Mouse (Mus musculus) naive thymus-derived CD4-positive, alpha-beta T cell, adult 2 months (primary cell): ENCODE measurements around the gene Rundc3a.
A peak's percentile ranks its signal among the peaks of the same experiment; 100 is the strongest.
"Not testable (repeated sequence)": the region's sequence is repeated elsewhere in the genome, so short reads cannot be mapped to it uniquely, and the experiment has no call there.

Source experiments
- DNase-seq: peaks from one replicate; pipeline ENCODE4 v3.0.0-alpha.2; 2011; ENCODE audit warnings: low read depth

Gene Rundc3a

GRCm38 (mm10) chr11:102393238-102393634 is at the start of gene Rundc3a:
Gene Rundc3a, plus strand, starts transcription at chr11:102393403.
- DNase-seq: peak; percentile 75

DNA sequence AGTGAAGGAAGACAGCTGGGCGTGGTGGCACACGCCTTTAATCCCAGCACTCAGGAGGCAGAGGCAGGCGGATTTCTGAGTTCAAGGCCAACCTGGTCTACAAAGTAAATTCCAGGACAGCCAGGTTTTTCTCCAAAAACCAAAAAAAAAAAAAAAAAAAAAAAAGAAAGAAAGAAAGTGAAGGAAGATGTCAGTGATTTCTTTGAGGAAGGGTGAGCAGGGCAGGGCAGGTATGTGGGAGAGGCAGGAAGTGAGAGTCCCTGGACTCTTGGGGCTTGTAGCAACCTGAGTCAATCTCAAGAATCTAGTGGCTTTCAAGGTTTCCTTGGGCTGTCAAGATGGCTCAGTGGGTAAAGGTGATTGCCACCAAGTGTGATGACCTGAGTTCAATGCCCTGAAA is 48.7 kb upstream of the Rundc3a start:
- DNase-seq: no peak

DNA sequence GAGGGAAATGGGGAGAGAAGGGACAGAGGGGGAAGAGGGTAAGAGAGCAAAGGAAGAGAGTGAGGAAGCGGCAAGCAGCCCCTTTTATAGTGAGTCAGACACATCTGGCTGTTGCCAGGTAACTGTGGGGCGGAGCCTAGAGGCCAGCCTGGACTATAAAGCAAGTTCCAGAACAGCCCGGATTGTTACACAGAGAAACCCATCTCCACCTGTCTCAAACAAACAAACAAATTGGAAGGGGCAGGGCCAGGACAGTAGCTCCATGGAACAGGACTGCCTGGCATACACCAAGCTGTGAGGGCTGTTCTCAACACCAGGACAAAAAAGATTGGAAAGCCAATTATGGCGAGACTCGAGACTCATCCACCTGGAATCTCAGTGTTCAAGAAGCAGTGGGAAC is 46.3 kb upstream of the Rundc3a start:
- no peak for DNase-seq

- no peak for DNase-seq
Observed at GRCm38 (mm10) chr11:102347683-102348082, 45.5 kb upstream of the Rundc3a start.

DNA sequence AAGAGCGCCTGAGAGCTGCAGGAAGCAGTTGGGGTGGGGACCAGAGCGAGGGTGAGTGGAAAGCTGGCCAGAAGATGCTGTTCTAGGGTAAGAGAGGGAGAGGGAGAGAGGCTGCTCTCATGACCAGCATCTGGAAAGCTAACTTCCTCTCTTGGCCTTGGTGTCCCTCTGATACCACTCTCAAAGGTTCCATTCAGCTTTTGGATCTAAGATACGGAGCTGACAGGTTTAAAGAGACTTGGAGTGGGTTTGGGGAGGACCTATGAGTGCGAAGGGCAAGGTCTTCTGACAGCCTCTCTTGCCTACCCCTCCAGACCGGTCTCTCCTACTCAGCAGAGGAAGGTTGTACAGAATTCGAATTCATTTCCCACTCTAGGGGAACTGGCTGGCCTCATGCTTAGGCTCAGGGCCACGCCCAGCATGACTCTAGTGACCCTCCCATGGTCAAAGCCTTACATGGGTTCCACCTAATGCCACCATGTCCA is 45.1 kb upstream of the Rundc3a start:
- DNase-seq: no peak

DNA sequence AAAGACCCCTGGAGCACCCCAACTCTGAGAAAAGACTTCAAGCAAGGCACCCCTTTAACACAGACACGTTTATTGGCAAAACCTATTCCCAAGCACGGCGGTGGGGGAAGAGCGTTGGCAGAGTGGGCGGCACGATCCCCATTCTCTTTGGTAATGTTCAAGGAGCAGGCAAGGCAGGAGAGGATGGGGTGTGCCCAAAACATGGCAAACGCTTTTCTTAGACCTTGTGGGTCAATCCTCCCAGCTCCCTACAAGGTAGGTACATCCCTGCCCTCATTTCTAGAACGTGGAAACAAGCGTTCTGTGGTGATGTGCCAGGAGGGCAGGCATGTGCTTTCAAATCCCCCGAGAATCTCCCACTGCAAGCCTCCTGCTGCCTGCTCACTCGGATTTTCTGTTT is 44.4 kb upstream of the Rundc3a start:
- DNase-seq: no peak

DNA sequence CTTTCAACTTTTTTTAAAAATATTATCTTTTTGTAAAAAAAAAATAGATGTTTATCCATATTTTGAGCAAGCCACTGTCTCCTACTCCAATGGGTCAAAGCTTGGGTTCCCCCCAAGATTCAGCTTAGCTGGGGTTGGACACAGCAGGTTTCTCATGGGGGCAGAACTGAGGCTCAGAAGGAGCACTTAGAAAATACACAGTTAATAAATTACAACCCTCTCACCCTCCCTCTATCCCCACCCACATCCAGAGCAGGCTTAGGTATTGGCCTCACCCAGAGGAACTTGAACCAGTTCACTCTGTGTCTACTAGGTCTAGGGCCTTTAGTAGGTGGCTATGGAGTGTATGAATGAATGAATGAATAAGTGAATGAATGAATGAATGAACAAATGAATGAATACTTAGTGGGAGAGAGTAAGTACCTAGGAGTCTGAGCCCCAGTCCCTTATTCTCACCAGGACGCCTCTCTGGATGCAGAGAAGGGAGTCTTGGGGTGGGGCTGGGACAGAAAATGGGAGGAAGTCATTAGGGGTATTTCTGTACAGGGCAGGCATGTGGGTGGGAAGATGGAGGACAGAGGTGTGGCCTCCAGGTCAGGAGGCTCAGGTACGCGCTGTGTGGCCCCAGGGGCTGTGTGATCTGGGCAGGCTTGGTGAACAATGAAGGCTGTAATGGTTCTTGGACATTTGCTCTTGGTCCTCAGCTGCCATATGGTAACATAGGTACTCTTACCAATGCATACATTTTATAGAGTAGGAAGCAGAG is 43.8 kb upstream of the Rundc3a start:
- no peak for DNase-seq

DNA sequence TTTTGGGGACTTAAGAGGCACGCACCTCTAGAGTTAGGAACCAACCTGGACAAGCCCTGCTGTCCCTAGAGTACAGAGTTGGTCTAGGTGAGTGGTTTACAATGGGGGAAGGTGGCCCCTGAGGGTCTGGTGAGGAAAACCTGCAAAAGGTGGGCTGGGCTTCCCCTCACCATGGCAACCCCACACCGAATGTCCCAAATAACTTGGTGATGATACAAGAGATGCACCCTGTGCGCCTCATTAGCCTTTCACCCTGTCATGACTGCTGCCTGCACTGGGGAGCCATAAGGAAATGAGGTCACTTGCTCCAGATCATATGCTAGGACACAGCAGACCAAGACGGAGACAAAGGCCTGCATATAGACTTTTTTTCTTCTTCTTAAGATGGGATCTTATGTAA is 42.8 kb upstream of the Rundc3a start:
- DNase-seq: no peak

- DNase-seq: no peak
Observed at GRCm38 (mm10) chr11:102350981-102351523, 42.2 kb upstream of the Rundc3a start.

DNA sequence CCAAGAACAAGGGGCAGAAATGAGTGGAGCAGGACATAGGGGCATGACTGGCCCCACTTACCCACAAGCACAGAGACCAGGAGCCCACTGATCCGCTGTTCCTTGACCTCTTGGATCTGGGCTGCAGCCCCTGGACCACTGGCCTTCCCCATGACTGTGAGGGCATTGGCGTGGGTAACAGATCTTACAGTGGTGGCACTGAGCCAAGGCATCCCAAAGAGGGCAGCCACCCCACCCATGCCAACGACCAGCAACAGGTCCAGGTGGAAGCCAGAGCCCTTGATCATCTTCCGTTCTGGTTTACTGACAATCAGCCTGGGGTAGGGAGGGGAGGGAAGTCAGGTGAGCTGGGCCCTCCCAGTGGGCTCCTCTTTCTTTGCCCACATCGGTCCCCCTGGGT is 40.8 kb upstream of the Rundc3a start:
- no peak for DNase-seq

- DNase-seq: no peak
Observed at GRCm38 (mm10) chr11:102353021-102353431, 40.2 kb upstream of the Rundc3a start.

DNA sequence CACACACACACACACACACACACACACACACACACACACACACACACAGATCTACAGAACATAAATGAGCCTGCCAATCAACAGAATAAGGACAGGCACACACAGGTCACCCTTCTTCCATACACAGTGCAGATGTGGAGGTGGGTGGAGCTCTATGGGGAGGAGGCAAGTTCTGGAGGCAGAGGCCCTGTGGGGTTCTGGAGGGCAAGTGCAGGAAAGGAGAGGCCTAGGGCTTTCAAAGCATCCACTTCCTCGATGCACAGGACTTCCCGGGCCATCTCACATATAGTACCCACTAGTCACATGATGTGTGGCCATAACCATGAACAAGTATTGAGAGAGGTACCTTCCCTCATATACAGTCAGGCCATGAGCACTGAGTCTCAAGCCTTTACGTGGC is 37.7 kb upstream of the Rundc3a start:
- DNase-seq: no peak

- DNase-seq: no peak
Observed at GRCm38 (mm10) chr11:102356190-102356589, 37.0 kb upstream of the Rundc3a start.

DNA sequence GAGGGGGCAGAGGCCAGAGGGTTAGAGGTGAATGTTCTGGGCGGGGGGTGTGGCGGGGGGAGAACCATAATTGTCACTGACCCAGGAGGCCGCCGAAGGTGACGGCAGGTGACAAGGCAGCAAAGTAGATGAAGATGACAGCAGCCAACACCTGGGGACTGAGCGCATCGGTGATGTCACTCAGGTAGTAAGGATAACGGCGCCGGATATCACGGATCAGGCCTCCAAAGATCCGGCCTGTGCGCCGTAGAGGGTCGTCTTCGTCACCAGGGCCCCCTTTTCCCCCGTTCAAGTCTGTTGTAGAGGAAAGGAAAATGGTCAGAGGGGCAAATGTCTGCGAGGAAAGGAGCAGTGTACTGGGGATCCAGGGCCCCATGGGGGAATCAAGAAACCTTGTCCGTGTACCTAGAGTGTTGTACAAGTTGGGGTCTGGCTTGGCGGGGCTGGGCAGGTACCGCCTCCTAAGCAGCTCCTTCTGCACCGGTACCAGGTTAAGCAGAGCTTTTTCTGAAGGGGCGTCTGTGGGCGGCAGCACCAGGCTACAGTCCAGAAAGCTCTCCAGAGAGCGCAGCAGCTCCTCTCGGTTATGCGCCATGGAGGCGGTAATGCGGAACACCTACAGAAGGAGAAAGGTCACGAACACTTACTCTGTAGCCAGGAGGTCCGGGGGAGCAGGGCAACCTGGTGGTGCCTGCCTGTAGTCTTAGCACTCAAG is 36.4 kb upstream of the Rundc3a start:
- no peak for DNase-seq

- DNase-seq: no peak
Observed at GRCm38 (mm10) chr11:102358365-102358764, 34.8 kb upstream of the Rundc3a start.

- no peak for DNase-seq
Observed at GRCm38 (mm10) chr11:102361776-102362495, 31.3 kb upstream of the Rundc3a start.

- DNase-seq: no peak
Observed at GRCm38 (mm10) chr11:102363623-102364022, 29.6 kb upstream of the Rundc3a start.

DNA sequence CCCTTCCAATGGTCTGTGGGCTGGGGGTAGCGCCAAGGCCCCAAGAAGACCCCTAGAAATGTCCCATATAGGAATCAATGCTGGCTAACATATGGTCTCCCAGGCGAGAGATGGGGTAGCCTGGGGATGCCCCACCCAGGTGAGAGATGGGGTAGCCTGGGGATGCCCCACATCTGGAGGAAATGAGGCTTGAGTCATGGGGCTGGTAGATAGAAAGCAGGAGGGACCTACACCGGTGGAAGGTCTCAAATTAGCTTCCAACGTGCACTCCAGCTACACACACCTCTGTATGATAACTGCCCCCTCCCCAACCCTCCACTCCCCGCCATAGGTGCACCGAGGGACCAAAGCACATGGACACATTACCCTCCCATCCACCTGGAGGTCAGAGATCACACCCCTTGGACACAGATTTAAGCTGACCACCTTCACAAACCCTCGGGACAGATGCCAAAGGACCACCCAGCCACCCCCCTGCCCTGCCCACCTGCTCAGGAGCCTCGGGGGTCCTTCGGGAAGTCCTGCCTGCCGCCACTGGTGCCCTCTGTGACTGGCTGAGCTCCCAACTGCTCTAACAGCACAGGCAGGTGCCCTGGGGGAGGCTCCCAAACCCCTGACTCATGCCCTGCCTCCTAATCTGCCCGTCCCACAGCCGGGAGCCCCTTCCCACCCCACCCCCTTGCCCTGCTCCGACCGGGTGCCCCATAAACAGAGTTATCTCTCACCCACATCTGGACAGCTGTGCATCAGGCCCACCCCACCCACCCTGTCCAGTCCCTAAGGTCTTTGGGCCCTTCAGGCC is 28.4 kb upstream of the Rundc3a start:
- DNase-seq: no peak

DNA sequence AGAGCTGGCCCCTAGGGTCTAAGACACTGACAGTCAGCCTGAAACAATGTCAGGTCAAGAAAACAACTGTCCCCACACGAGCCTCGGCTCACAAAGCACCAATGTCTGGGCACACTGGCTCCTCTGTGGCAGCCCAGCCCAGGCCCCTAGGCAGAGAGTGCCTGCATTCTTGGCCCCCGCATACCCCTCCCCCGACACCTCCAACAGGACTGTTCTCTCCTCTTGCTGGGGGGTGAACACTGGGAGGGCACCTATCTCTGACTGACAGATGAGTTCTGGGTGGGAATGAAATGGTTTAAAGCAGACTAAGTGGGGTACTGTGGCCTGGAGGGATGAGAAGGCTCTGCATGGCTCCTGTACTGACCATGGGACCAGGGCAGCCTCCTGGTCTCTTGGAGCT is 27.5 kb upstream of the Rundc3a start:
- DNase-seq: no peak

- DNase-seq: not testable (repeated sequence)
Observed at GRCm38 (mm10) chr11:102366103-102366502, 27.1 kb upstream of the Rundc3a start, which contains the start of gene Slc4a1. Gene Slc4a1, minus strand, starts transcription at chr11:102366203.

GRCm38 (mm10) chr11:102367504-102368280 is 25.5 kb upstream of the Rundc3a start:
- no peak for DNase-seq
